Mouse (Mus musculus) hindbrain, embryonic 11.5 days (tissue): ENCODE data around the gene Zc3h8. TPM values are rescaled to one million over a fixed set of nuclear protein-coding genes. Genes with fewer than 3 reads are reported as not detected.

Experiments used
- ATAC-seq: fragments of 200-750 bp; cut with Nextera tagmentation; 2 replicates; pipeline ENCODE4 v1.8.0; 2017; ENCODE audit warnings: mild to moderate bottlenecking, moderate TSS enrichment, moderate library complexity; ENCODE audit not compliant: low FRiP score
- DNase-seq: peaks from one replicate; pipeline ENCODE4 v3.0.0-alpha.2; 2015; ENCODE audit warnings: low spot score
- H3K27ac ChIP-seq: fragments of 300-500 bp; sonication (generic); 2 replicates; pipeline ENCODE4 v1.5.1; 2014; ENCODE audit warnings: mild to moderate bottlenecking, low read depth, low read length
- H3K27me3 ChIP-seq: fragments of 300-500 bp; sonication (generic); 2 replicates; pipeline ENCODE4 v1.6.1; 2014; ENCODE audit warnings: mild to moderate bottlenecking, low read length, moderate library complexity, mixed read lengths; ENCODE audit not compliant: control insufficient read depth, insufficient read depth
- H3K36me3 ChIP-seq: fragments of 300-500 bp; sonication (generic); 2 replicates; pipeline ENCODE4 v1.6.1; 2014; ENCODE audit warnings: mild to moderate bottlenecking, low read length, moderate library complexity, mixed read lengths; ENCODE audit not compliant: control insufficient read depth, insufficient read depth
- H3K4me1 ChIP-seq: fragments of 300-500 bp; sonication (generic); replicated peaks from 2 replicates; pipeline ENCODE4 v1.6.1; 2014; ENCODE audit warnings: low read length, mixed read lengths; ENCODE audit not compliant: control insufficient read depth, insufficient read depth
- H3K4me2 ChIP-seq: fragments of 300-500 bp; sonication (generic); replicated peaks from 2 replicates; pipeline ENCODE4 v1.6.1; 2014; ENCODE audit warnings: mild to moderate bottlenecking, low read depth, low read length
- H3K4me3 ChIP-seq: fragments of 300-500 bp; sonication (generic); 2 replicates; pipeline ENCODE4 v1.5.1; 2014; ENCODE audit warnings: low read depth, low read length
- H3K9ac ChIP-seq: fragments of 300-500 bp; sonication (generic); 2 replicates; pipeline ENCODE4 v1.6.1; 2014; ENCODE audit warnings: low read depth, low read length
- H3K9me3 ChIP-seq: fragments of 300-500 bp; sonication (generic); 2 replicates; pipeline ENCODE4 v1.6.1; 2016; ENCODE audit warnings: low read length; ENCODE audit not compliant: control insufficient read depth
- WGBS: fragments of 180-500 bp; shearing (Covaris S2); extraction: QIAGEN DNeasy Blood & Tissue Kit; methylation state at CpG from one replicate; pipeline ENCODE4 v1.1.7; 2014; 5-methylcytosine and 5-hydroxymethylcytosine counted together
- polyA plus RNA-seq: library from polyadenylated mRNA; unstranded; fragments of >200 nt; fragmentation: Nextera tagmentation; extraction: Ambion mirVana; gene quantifications from 2 replicates; pipeline ENCODE4 v1.2.1, GENCODE M21; 2014

Gene Zc3h8
- polyA plus RNA-seq, 1 experiment from 2014 or later: 9.4 TPM

- DNase-seq: no peak
- H3K27ac ChIP-seq: peak overlapping the region; percentile 98
- peak overlapping the region; percentile 61 for H3K4me3 ChIP-seq
- H3K36me3 ChIP-seq: no peaks in the 10 kb centered on the region
- H3K9ac ChIP-seq: no peak overlapping the region
- H3K4me1 ChIP-seq: 0 out of 2 replicates have a peak, but pooled peaks cover 2% of the 10 kb centered on the region
- no peak for ATAC-seq
- WGBS: 14% methylated on average over 6 of the region's 6 CpGs
- no peak overlapping the region; the same call in 1 of the 2 replicates for H3K4me2 ChIP-seq
- H3K9me3 ChIP-seq: no peaks in the 10 kb centered on the region
- H3K27me3 ChIP-seq: no peaks in the 10 kb centered on the region
These were observed 22.4 kb upstream of the Zc3h8 start for GRCm38 (mm10) chr2:128966236-128966635.

DNA sequence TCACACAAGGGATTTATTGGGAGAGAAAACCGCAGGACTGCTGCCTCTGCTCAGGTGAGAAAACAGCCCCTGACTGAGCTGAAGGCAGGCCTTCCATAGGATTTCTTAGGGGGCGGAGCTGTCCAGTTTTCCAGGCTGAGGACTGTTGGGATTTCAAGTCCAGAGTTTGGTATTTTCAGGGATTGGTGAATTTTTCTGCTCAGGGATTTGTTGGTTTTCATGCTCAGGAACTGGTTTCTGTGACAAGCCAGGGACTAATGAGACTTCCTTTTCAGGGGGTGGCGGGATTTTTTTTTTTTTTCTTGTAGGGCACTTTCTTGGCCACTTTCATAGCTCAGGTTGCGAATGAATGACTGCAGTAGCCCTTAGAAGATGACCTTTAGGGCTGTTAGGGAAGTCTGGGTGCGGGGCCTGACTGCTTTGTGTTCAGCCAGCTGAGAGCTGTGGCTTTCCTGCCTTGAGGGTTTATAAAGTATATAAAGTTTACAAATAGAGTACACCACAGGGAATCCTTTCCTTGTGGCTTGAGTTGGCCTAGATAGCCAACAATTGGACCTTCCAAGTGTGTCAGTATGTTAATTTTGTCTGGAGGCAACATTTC, 21.7 kb upstream of the Zc3h8 start:
- DNase-seq (peak; percentile 37), ATAC-seq (no peak)
- Histone ChIP-seq H3K27me3 (no peaks in the 10 kb centered on the region), H3K4me3 (peak overlapping the region; percentile 3; the same call in 1 of the 2 replicates), H3K36me3 (no peaks in the 10 kb centered on the region), H3K9me3 (no peaks in the 10 kb centered on the region), H3K9ac (peak overlapping the region; percentile 24; the same call in 1 of the 2 replicates), H3K4me1 (0 out of 2 replicates have a peak, but pooled peaks cover 2% of the 10 kb centered on the region), H3K4me2 (peak overlapping the region; percentile 28), H3K27ac (no peak overlapping the region)
- 33% methylated on average over 5 of the region's 5 CpGs for WGBS

- no peak for DNase-seq
- Histone ChIP-seq H3K4me1 (no peaks in the 10 kb centered on the region), H3K9ac (no peak overlapping the region), H3K27ac (no peak overlapping the region), H3K36me3 (no peaks in the 10 kb centered on the region), H3K27me3 (no peaks in the 10 kb centered on the region), H3K4me2 (no peak overlapping the region), H3K9me3 (no peaks in the 10 kb centered on the region), H3K4me3 (no peak overlapping the region)
- no peak for ATAC-seq
These were observed 10.3 kb upstream of the Zc3h8 start for GRCm38 (mm10) chr2:128954186-128954585.

DNA sequence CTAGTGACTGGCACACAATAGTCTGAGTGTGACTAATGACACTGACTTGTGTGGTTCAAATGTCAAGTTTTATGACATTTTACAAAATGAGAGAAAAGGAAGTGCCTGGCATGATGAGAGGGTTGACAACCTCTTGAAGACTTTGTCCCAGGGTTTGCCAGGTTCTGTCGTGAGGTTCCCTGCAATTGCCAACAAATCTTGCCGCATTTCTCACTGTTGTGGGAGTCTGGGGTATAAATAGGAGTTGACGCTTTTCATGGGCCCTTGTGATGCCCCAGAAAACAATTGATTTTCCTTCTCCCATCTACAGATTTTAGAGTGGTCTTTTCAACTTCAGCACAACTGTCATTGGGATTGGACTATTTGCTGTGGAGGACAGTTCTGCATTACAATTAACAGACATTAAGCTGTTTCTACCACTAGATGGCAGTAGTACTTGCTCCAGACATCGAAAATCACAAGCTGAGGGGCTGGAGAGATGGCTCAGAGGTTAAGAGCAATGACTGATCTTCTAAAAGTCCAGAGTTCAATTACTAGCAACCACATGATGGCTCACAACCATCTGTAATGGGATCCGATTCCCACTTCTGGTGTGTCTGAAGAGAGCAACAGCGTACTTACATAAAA, 4.2 kb upstream of the Zc3h8 start:
- 33% methylated on average over 6 of the region's 6 CpGs for WGBS
- no peaks in the 10 kb centered on the region for H3K9me3 ChIP-seq
- H3K27me3 ChIP-seq: no peaks in the 10 kb centered on the region
- no peaks in the 10 kb centered on the region for H3K4me1 ChIP-seq
- no peak overlapping the region for H3K27ac ChIP-seq
- no peak overlapping the region for H3K4me3 ChIP-seq
- H3K9ac ChIP-seq: no peak overlapping the region
- no peak for ATAC-seq
- no peaks in the 10 kb centered on the region for H3K36me3 ChIP-seq
- peak; percentile 68 for DNase-seq
- no peak overlapping the region for H3K4me2 ChIP-seq

DNA sequence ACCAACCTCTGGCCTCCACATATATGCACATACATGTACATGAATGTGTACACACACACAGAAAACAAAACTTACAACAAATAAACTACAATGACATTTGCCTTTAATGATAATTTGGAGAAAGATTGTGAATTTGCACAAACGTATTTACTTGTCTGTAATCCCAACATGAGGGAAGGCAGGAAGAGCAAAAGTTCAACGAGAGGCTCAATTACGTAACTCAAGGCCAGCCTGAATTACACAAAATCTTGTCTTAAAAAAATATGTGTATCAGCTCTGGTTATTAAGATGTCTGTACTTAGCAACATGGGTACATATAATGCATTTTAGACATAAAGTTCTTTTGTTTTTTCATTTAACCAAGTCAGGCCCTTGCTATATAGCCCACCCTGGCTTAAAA, 7.6 kb downstream of the Zc3h8 start:
- Histone ChIP-seq H3K4me3 (no peak overlapping the region), H3K4me1 (no peaks in the 10 kb centered on the region), H3K27ac (no peak overlapping the region), H3K27me3 (no peaks in the 10 kb centered on the region), H3K9me3 (no peaks in the 10 kb centered on the region), H3K9ac (no peak overlapping the region), H3K36me3 (no peaks in the 10 kb centered on the region), H3K4me2 (no peak overlapping the region)
- DNase-seq (no peak), ATAC-seq (no peak)
- WGBS: 96% methylated on average over 3 of the region's 3 CpGs

- Histone ChIP-seq H3K9me3 (no peaks in the 10 kb centered on the region), H3K27me3 (no peaks in the 10 kb centered on the region), H3K36me3 (no peaks in the 10 kb centered on the region), H3K4me1 (no peaks in the 10 kb centered on the region), H3K4me2 (no peak overlapping the region), H3K4me3 (no peak overlapping the region), H3K27ac (no peak overlapping the region), H3K9ac (no peak overlapping the region)
- ATAC-seq (no peak), DNase-seq (no peak)
These were observed 13.2 kb downstream of the Zc3h8 start for GRCm38 (mm10) chr2:128930704-128931103.

DNA sequence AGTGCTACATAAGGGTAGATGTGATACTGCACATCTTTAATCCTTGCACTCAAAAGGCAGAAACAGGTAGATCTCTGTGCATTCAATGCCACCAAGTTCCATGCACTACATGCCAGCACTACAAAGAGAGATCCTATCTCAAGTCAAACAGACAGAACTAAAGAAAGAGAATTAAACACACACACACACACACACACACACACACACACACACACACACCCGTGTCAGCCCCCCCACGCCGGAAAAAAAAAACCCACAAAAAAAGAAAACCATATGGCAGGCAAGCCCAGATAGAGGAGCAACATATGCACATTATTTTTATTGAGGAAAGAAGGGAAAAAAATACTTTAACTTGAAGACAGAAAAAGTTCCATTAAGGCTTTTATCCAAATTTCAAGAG, 15.4 kb downstream of the Zc3h8 start:
- 98% methylated on average over 3 of the region's 3 CpGs for WGBS
- H3K36me3 ChIP-seq: no peaks in the 10 kb centered on the region
- no peak overlapping the region for H3K27ac ChIP-seq
- no peak overlapping the region for H3K9ac ChIP-seq
- no peaks in the 10 kb centered on the region for H3K27me3 ChIP-seq
- H3K4me2 ChIP-seq: no peak overlapping the region
- H3K9me3 ChIP-seq: no peaks in the 10 kb centered on the region
- H3K4me3 ChIP-seq: no peak overlapping the region
- no peak for DNase-seq
- ATAC-seq: no peak
- H3K4me1 ChIP-seq: no peaks in the 10 kb centered on the region

DNA sequence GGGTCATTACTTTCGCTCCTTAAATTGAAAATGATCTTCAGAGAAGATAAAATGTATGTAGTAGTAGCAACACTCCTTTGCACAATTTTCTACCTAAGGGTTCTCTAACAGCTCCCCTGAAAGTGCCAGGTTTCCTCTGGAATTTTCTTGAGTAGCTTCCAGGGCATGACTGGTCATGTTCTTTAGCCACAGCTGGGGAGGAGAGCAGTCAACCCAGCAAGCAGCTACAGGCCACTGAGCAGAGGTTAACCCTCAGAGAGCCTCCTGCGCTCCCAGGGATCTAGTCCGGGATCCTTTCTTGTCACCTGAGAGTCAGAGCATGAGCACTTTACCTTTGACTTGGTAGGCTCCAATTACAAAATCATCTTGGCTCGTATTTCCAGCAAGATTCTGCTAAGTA, 19.1 kb downstream of the Zc3h8 start:
- no peak for ATAC-seq

GRCm38 (mm10) chr2:128916528-128916927, 27.3 kb downstream of the Zc3h8 start:
- DNase-seq (no peak), ATAC-seq (no peak)
- Histone ChIP-seq H3K27me3 (no peaks in the 10 kb centered on the region), H3K4me3 (no peak overlapping the region), H3K4me1 (no peaks in the 10 kb centered on the region), H3K9me3 (no peaks in the 10 kb centered on the region), H3K4me2 (no peak overlapping the region), H3K9ac (no peak overlapping the region), H3K27ac (no peak overlapping the region), H3K36me3 (no peaks in the 10 kb centered on the region)
- WGBS: 82% methylated on average over 3 of the region's 3 CpGs

More for the DNA sequence above, 19.1 kb downstream of the Zc3h8 start:
- Histone ChIP-seq H3K4me3 (no peak overlapping the region), H3K27ac (no peak overlapping the region), H3K4me2 (no peak overlapping the region), H3K9ac (no peak overlapping the region), H3K36me3 (no peaks in the 10 kb centered on the region), H3K4me1 (no peaks in the 10 kb centered on the region), H3K27me3 (no peaks in the 10 kb centered on the region), H3K9me3 (no peaks in the 10 kb centered on the region)
- no peak for DNase-seq
- WGBS: 93% methylated on average over 4 of the region's 4 CpGs
